Mouse (Mus musculus) midbrain, embryonic 15.5 days (tissue): Measurements from ENCODE around the gene Lrmda. TPM values are rescaled to one million over a fixed set of nuclear protein-coding genes. Genes with fewer than 3 reads are reported as not detected.
"Not testable (repeated sequence)": the region's sequence is repeated elsewhere in the genome, so short reads cannot be mapped to it uniquely, and the experiment has no call there.

Source experiments
- ATAC-seq: fragments of 200-750 bp; cut with Nextera tagmentation; replicated peaks from 2 replicates; pipeline ENCODE4 v1.8.0; 2017; ENCODE audit warnings: moderate TSS enrichment
- H3K27ac ChIP-seq: fragments of 300-500 bp; sonication (generic); 2 replicates; pipeline ENCODE4 v1.5.1; 2015; ENCODE audit warnings: mild to moderate bottlenecking, inconsistent platforms
- H3K27me3 ChIP-seq: fragments of 300-500 bp; sonication (generic); replicated peaks from 2 replicates; pipeline ENCODE4 v1.6.1; 2015; ENCODE audit warnings: inconsistent platforms
- H3K36me3 ChIP-seq: fragments of 300-500 bp; sonication (generic); replicated peaks from 2 replicates; pipeline ENCODE4 v1.6.1; 2015; ENCODE audit warnings: inconsistent platforms
- H3K4me1 ChIP-seq: fragments of 300-500 bp; sonication (generic); 2 replicates; pipeline ENCODE4 v1.6.1; 2015; ENCODE audit warnings: inconsistent platforms
- H3K4me2 ChIP-seq: fragments of 300-500 bp; sonication (generic); 2 replicates; pipeline ENCODE4 v1.6.1; 2015; ENCODE audit warnings: inconsistent platforms, mild to moderate bottlenecking, moderate library complexity
- H3K4me3 ChIP-seq: fragments of 300-500 bp; sonication (generic); 2 replicates; pipeline ENCODE4 v1.5.1; 2015; ENCODE audit warnings: mild to moderate bottlenecking, inconsistent platforms
- H3K9ac ChIP-seq: fragments of 300-500 bp; sonication (generic); 2 replicates; pipeline ENCODE4 v1.6.1; 2015; ENCODE audit warnings: mild to moderate bottlenecking, inconsistent platforms
- H3K9me3 ChIP-seq: fragments of 300-500 bp; sonication (generic); 2 replicates; pipeline ENCODE4 v1.6.1; 2016; ENCODE audit warnings: inconsistent platforms
- WGBS: fragments of 180-500 bp; shearing (Covaris S2); methylation state at CpG from one replicate; pipeline ENCODE4 v1.1.7; 2015; ENCODE audit warnings: mixed read lengths; 5-methylcytosine and 5-hydroxymethylcytosine counted together
- polyA plus RNA-seq: library from polyadenylated mRNA; unstranded; fragments of >200 nt; fragmentation: Nextera tagmentation; extraction: Ambion mirVana; gene quantifications from 2 replicates; pipeline ENCODE4 v1.2.1, GENCODE M21; 2015

The Lrmda gene
- polyA plus RNA-seq, 1 experiment from 2014 or later, result 0.31 TPM

GRCm38 (mm10) chr14:22586281-22586680 is 566.8 kb downstream of the Lrmda start:
- Histone ChIP-seq H3K4me2 (no peak overlapping the region), H3K9ac (no peak overlapping the region), H3K4me3 (no peak overlapping the region), H3K27ac (no peak overlapping the region), H3K9me3 (no peaks in the 10 kb centered on the region), H3K27me3 (0 out of 2 replicates have a peak, but pooled peaks cover 6% of the 10 kb centered on the region), H3K4me1 (no peaks in the 10 kb centered on the region), H3K36me3 (no peaks in the 10 kb centered on the region)
- WGBS, result 78% methylated on average over 4 of the region's 4 CpGs
- ATAC-seq, result no peak

- H3K4me2 ChIP-seq, result no peak overlapping the region
- H3K36me3 ChIP-seq, result no peaks in the 10 kb centered on the region
- no peak for ATAC-seq
- H3K4me1 ChIP-seq, result no peaks in the 10 kb centered on the region
- no peak overlapping the region for H3K9ac ChIP-seq
- H3K9me3 ChIP-seq, result no peaks in the 10 kb centered on the region
- no peak overlapping the region for H3K4me3 ChIP-seq
- 0 out of 2 replicates have a peak, but pooled peaks cover 7% of the 10 kb centered on the region for H3K27me3 ChIP-seq
- WGBS, result 82% methylated on average over 4 of the region's 4 CpGs
- no peak overlapping the region for H3K27ac ChIP-seq
Measured at GRCm38 (mm10) chr14:22586796-22587195, 567.3 kb downstream of the Lrmda start.

GRCm38 (mm10) chr14:22587285-22587957 is 567.9 kb downstream of the Lrmda start:
- no peaks in the 10 kb centered on the region for H3K36me3 ChIP-seq
- H3K4me3 ChIP-seq, result no peak overlapping the region
- no peak overlapping the region for H3K27ac ChIP-seq
- ATAC-seq, result no peak
- 0 out of 2 replicates have a peak, but pooled peaks cover 7% of the 10 kb centered on the region for H3K27me3 ChIP-seq
- no peaks in the 10 kb centered on the region for H3K4me1 ChIP-seq
- WGBS, result 73% methylated on average over 4 of the region's 4 CpGs
- H3K4me2 ChIP-seq, result no peak overlapping the region
- no peak overlapping the region for H3K9ac ChIP-seq
- no peaks in the 10 kb centered on the region for H3K9me3 ChIP-seq

GRCm38 (mm10) chr14:22587958-22588296 is 568.4 kb downstream of the Lrmda start:
- Histone ChIP-seq H3K4me3 (no peak overlapping the region), H3K4me1 (no peaks in the 10 kb centered on the region), H3K9me3 (no peaks in the 10 kb centered on the region), H3K4me2 (no peak overlapping the region), H3K27me3 (0 out of 2 replicates have a peak, but pooled peaks cover 7% of the 10 kb centered on the region), H3K36me3 (no peaks in the 10 kb centered on the region), H3K9ac (no peak overlapping the region), H3K27ac (no peak overlapping the region)
- WGBS, result 76% methylated on average over 4 of the region's 4 CpGs
- ATAC-seq, result no peak

- not testable (repeated sequence) for H3K27me3 ChIP-seq, H3K4me1 ChIP-seq, H3K4me2 ChIP-seq, H3K4me3 ChIP-seq, H3K9ac ChIP-seq, ATAC-seq, H3K36me3 ChIP-seq, H3K27ac ChIP-seq, H3K9me3 ChIP-seq
- WGBS, result 78% methylated on average over 1 of the region's 1 CpGs
Measured at GRCm38 (mm10) chr14:22588394-22588793, 568.9 kb downstream of the Lrmda start.

- no peaks in the 10 kb centered on the region for H3K36me3 ChIP-seq
- no peaks in the 10 kb centered on the region for H3K9me3 ChIP-seq
- H3K4me2 ChIP-seq, result no peak overlapping the region
- 0 out of 2 replicates have a peak, but pooled peaks cover 7% of the 10 kb centered on the region for H3K27me3 ChIP-seq
- WGBS, result 34% methylated on average over 7 of the region's 7 CpGs
- H3K9ac ChIP-seq, result no peak overlapping the region
- H3K4me3 ChIP-seq, result no peak overlapping the region
- ATAC-seq, result no peak
- H3K4me1 ChIP-seq, result no peaks in the 10 kb centered on the region
- no peak overlapping the region for H3K27ac ChIP-seq
Measured at GRCm38 (mm10) chr14:22589503-22590215, 570.1 kb downstream of the Lrmda start.

- H3K27ac ChIP-seq, result no peak overlapping the region
Measured at GRCm38 (mm10) chr14:22591186-22591585, 571.7 kb downstream of the Lrmda start.

GRCm38 (mm10) chr14:22597508-22597907 is 578.0 kb downstream of the Lrmda start:
- Histone ChIP-seq H3K4me3 (no peak overlapping the region), H3K9ac (no peak overlapping the region), H3K4me2 (no peak overlapping the region), H3K36me3 (no peaks in the 10 kb centered on the region), H3K27ac (no peak overlapping the region), H3K27me3 (no peaks in the 10 kb centered on the region), H3K4me1 (peaks cover 8% of the 10 kb centered on the region), H3K9me3 (no peaks in the 10 kb centered on the region)
- ATAC-seq, result no peak
- 79% methylated on average over 2 of the region's 2 CpGs for WGBS

More at GRCm38 (mm10) chr14:22591186-22591585, 571.7 kb downstream of the Lrmda start:
- H3K9me3 ChIP-seq, result no peaks in the 10 kb centered on the region
- H3K4me3 ChIP-seq, result no peak overlapping the region
- H3K27me3 ChIP-seq, result 0 out of 2 replicates have a peak, but pooled peaks cover 7% of the 10 kb centered on the region
- H3K4me1 ChIP-seq, result no peaks in the 10 kb centered on the region
- 60% methylated on average over 2 of the region's 2 CpGs for WGBS
- no peak overlapping the region for H3K4me2 ChIP-seq
- no peak for ATAC-seq
- H3K36me3 ChIP-seq, result no peaks in the 10 kb centered on the region
- no peak overlapping the region for H3K9ac ChIP-seq

- Histone ChIP-seq H3K9me3 (no peaks in the 10 kb centered on the region), H3K27me3 (no peaks in the 10 kb centered on the region), H3K9ac (no peak overlapping the region), H3K27ac (no peak overlapping the region), H3K36me3 (no peaks in the 10 kb centered on the region), H3K4me1 (peaks cover 8% of the 10 kb centered on the region), H3K4me2 (no peak overlapping the region), H3K4me3 (no peak overlapping the region)
- no peak for ATAC-seq
- 68% methylated on average over 5 of the region's 5 CpGs for WGBS
Measured at GRCm38 (mm10) chr14:22598638-22599037, 579.1 kb downstream of the Lrmda start.

- Histone ChIP-seq H3K9ac (no peak overlapping the region), H3K36me3 (no peaks in the 10 kb centered on the region), H3K9me3 (no peaks in the 10 kb centered on the region), H3K27me3 (no peaks in the 10 kb centered on the region), H3K4me3 (no peak overlapping the region), H3K4me1 (peaks cover 8% of the 10 kb centered on the region), H3K4me2 (no peak overlapping the region), H3K27ac (no peak overlapping the region)
- WGBS, result 18% methylated on average over 3 of the region's 3 CpGs
- no peak for ATAC-seq
Measured at GRCm38 (mm10) chr14:22600166-22600565, 580.7 kb downstream of the Lrmda start.

GRCm38 (mm10) chr14:22602308-22602707 is 582.8 kb downstream of the Lrmda start:
- no peaks in the 10 kb centered on the region for H3K27me3 ChIP-seq
- no peak overlapping the region for H3K4me3 ChIP-seq
- 91% methylated on average over 2 of the region's 2 CpGs for WGBS
- no peak overlapping the region for H3K27ac ChIP-seq
- H3K9ac ChIP-seq, result no peak overlapping the region
- H3K4me2 ChIP-seq, result no peak overlapping the region
- H3K36me3 ChIP-seq, result no peaks in the 10 kb centered on the region
- peaks cover 8% of the 10 kb centered on the region for H3K4me1 ChIP-seq
- no peak for ATAC-seq
- H3K9me3 ChIP-seq, result no peaks in the 10 kb centered on the region

GRCm38 (mm10) chr14:22608599-22608998 is 589.1 kb downstream of the Lrmda start:
- Histone ChIP-seq H3K9me3 (no peaks in the 10 kb centered on the region), H3K27ac (no peak overlapping the region), H3K9ac (no peak overlapping the region), H3K36me3 (no peaks in the 10 kb centered on the region), H3K4me3 (no peak overlapping the region), H3K27me3 (no peaks in the 10 kb centered on the region), H3K4me1 (no peaks in the 10 kb centered on the region), H3K4me2 (no peak overlapping the region)
- no peak for ATAC-seq
- 28% methylated on average over 5 of the region's 5 CpGs for WGBS
